Mouse (Mus musculus) midbrain, postnatal 0 days (tissue): ENCODE measurements around the gene Ficd. TPM values are rescaled to one million over a fixed set of nuclear protein-coding genes. Genes with fewer than 3 reads are reported as not detected.
"Not testable (repeated sequence)": the region's sequence is repeated elsewhere in the genome, so short reads cannot be mapped to it uniquely, and the experiment has no call there.

Experiments used
- ATAC-seq: fragments of 200-750 bp; cut with Nextera tagmentation; 2 replicates; pipeline ENCODE4 v1.8.0; 2017; ENCODE audit warnings: moderate number of reproducible peaks, mild to moderate bottlenecking, moderate TSS enrichment, moderate library complexity; ENCODE audit not compliant: low FRiP score
- DNase-seq: peaks from one replicate; pipeline ENCODE4 v3.0.0-alpha.2; 2015; ENCODE audit warnings: low spot score
- H3K27ac ChIP-seq: fragments of 300-500 bp; sonication (generic); 2 replicates; pipeline ENCODE4 v1.5.1; 2014; ENCODE audit warnings: low read depth, mild to moderate bottlenecking, low read length, mixed read lengths
- H3K27me3 ChIP-seq: fragments of 300-500 bp; sonication (generic); 2 replicates; pipeline ENCODE4 v1.6.1; 2014; ENCODE audit warnings: low read length, control low read depth, mixed read lengths; ENCODE audit not compliant: insufficient read depth
- H3K36me3 ChIP-seq: fragments of 300-500 bp; sonication (generic); 2 replicates; pipeline ENCODE4 v1.6.1; 2014; ENCODE audit warnings: low read length, control low read depth, mixed read lengths; ENCODE audit not compliant: insufficient read depth
- H3K4me1 ChIP-seq: fragments of 300-500 bp; sonication (generic); 2 replicates; pipeline ENCODE4 v1.6.1; 2014; ENCODE audit warnings: mild to moderate bottlenecking, control low read depth, antibody characterized with exemption, low read length, mixed read lengths; ENCODE audit not compliant: insufficient read depth
- H3K4me2 ChIP-seq: fragments of 300-500 bp; sonication (generic); 2 replicates; pipeline ENCODE4 v1.6.1; 2014; ENCODE audit warnings: low read depth, mild to moderate bottlenecking, low read length, mixed read lengths; ENCODE audit not compliant: poor library complexity, severe bottlenecking
- H3K4me3 ChIP-seq: fragments of 300-500 bp; sonication (generic); 2 replicates; pipeline ENCODE4 v1.5.1; 2014; ENCODE audit warnings: low read depth, mild to moderate bottlenecking, low read length, moderate library complexity
- H3K9ac ChIP-seq: fragments of 300-500 bp; sonication (generic); replicated peaks from 2 replicates; pipeline ENCODE4 v1.6.1; 2014; ENCODE audit warnings: mild to moderate bottlenecking, low read length, moderate library complexity, mixed read lengths; ENCODE audit not compliant: poor library complexity, severe bottlenecking
- H3K9me3 ChIP-seq: fragments of 300-500 bp; sonication (generic); 2 replicates; pipeline ENCODE4 v1.6.1; 2016; ENCODE audit warnings: low read length, control low read depth
- CTCF ChIP-seq: IDR thresholded peaks from 2 replicates; pipeline ENCODE4 v1.5.1; 2016; ENCODE audit warnings: antibody characterized with exemption, mild to moderate bottlenecking
- WGBS: fragments of 180-500 bp; shearing (Covaris S2); extraction: QIAGEN DNeasy Blood & Tissue Kit; methylation state at CpG from one replicate; pipeline ENCODE4 v1.1.7; 2014; 5-methylcytosine and 5-hydroxymethylcytosine counted together
- polyA plus RNA-seq: library from polyadenylated mRNA; unstranded; fragments of >200 nt; fragmentation: Nextera tagmentation; extraction: Ambion mirVana; gene quantifications from 2 replicates; pipeline ENCODE4 v1.2.1, GENCODE M21; 2015
- total RNA-seq: library from RNA; depleted of rRNA; stranded (reverse); fragments of >200 nt; gene quantifications from 2 replicates; pipeline ENCODE4 v1.2.3, GENCODE M21; 2014

Gene Ficd
- total and polyA plus RNA-seq, 2 experiments from 2014 or later: 9.0 to 11.5 TPM

GRCm38 (mm10) chr5:113780082-113780752 lies 44.6 kb downstream of the Ficd start:
- peaks cover 27% of the 10 kb centered on the region for H3K36me3 ChIP-seq
- TF ChIP-seq CTCF: no peak
- WGBS: 97% methylated on average over 3 of the region's 3 CpGs
- DNase-seq: no peak
- H3K27me3 ChIP-seq: peaks cover 5% of the 10 kb centered on the region; the same call in 1 of the 2 replicates
- no peak overlapping the region for H3K9ac ChIP-seq
- no peak overlapping the region for H3K27ac ChIP-seq
- ATAC-seq: peak; percentile 60
- no peak overlapping the region for H3K4me2 ChIP-seq
- H3K9me3 ChIP-seq: no peaks in the 10 kb centered on the region
- no peak overlapping the region for H3K4me3 ChIP-seq
- H3K4me1 ChIP-seq: no peaks in the 10 kb centered on the region

- Histone ChIP-seq H3K4me3 (no peak overlapping the region), H3K4me1 (no peaks in the 10 kb centered on the region), H3K4me2 (no peak overlapping the region), H3K9me3 (no peaks in the 10 kb centered on the region), H3K27me3 (peaks cover 5% of the 10 kb centered on the region; the same call in 1 of the 2 replicates), H3K9ac (no peak overlapping the region), H3K27ac (no peak overlapping the region), H3K36me3 (peaks cover 24% of the 10 kb centered on the region)
- 89% methylated on average over 5 of the region's 5 CpGs for WGBS
- ATAC-seq (no peak), DNase-seq (no peak)
- TF ChIP-seq CTCF: no peak
Observed at GRCm38 (mm10) chr5:113780763-113781162, 45.2 kb downstream of the Ficd start.

- ATAC-seq (no peak), DNase-seq (no peak)
- no peaks in the 10 kb centered on the region for H3K4me1 ChIP-seq
- H3K27me3 ChIP-seq: peaks cover 5% of the 10 kb centered on the region; the same call in 1 of the 2 replicates
- H3K9ac ChIP-seq: no peak overlapping the region
- no peak overlapping the region for H3K4me2 ChIP-seq
- no peaks in the 10 kb centered on the region for H3K9me3 ChIP-seq
- no peak overlapping the region for H3K27ac ChIP-seq
- H3K4me3 ChIP-seq: no peak overlapping the region
- TF ChIP-seq CTCF: no peak
- H3K36me3 ChIP-seq: peaks cover 19% of the 10 kb centered on the region
- WGBS: 83% methylated on average over 7 of the region's 7 CpGs
Observed at GRCm38 (mm10) chr5:113781254-113781653, 45.7 kb downstream of the Ficd start.

- Histone ChIP-seq H3K36me3 (peaks cover 13% of the 10 kb centered on the region), H3K9me3 (no peaks in the 10 kb centered on the region), H3K4me3 (no peak overlapping the region), H3K27me3 (peaks cover 5% of the 10 kb centered on the region; the same call in 1 of the 2 replicates), H3K9ac (no peak overlapping the region), H3K27ac (no peak overlapping the region), H3K4me2 (no peak overlapping the region), H3K4me1 (no peaks in the 10 kb centered on the region)
- DNase-seq: no peak
- no peak for ATAC-seq
- TF ChIP-seq CTCF: no peak
- WGBS: 76% methylated on average over 7 of the region's 7 CpGs
Observed at GRCm38 (mm10) chr5:113781875-113782274, 46.3 kb downstream of the Ficd start.

- TF ChIP-seq CTCF: no peak
- ATAC-seq: no peak
- Histone ChIP-seq H3K4me1 (no peaks in the 10 kb centered on the region), H3K9me3 (no peaks in the 10 kb centered on the region), H3K4me3 (no peak overlapping the region), H3K27ac (no peak overlapping the region), H3K27me3 (peaks cover 5% of the 10 kb centered on the region; the same call in 1 of the 2 replicates), H3K36me3 (peaks cover 10% of the 10 kb centered on the region), H3K9ac (no peak overlapping the region), H3K4me2 (no peak overlapping the region)
- no peak for DNase-seq
- WGBS: 87% methylated on average over 7 of the region's 7 CpGs
Observed at GRCm38 (mm10) chr5:113782624-113783023, 47.0 kb downstream of the Ficd start.

- Histone ChIP-seq H3K4me1 (no peaks in the 10 kb centered on the region), H3K27ac (no peak overlapping the region)
- WGBS: 23% methylated on average over 12 of the region's 12 CpGs
Observed at GRCm38 (mm10) chr5:113783581-113784001, 48.0 kb downstream of the Ficd start.

GRCm38 (mm10) chr5:113784104-113784503 lies 48.5 kb downstream of the Ficd start:
- 34% methylated on average over 3 of the region's 3 CpGs for WGBS
- H3K4me1 ChIP-seq, DNase-seq: not testable (repeated sequence)

More at GRCm38 (mm10) chr5:113783581-113784001, 48.0 kb downstream of the Ficd start:
- Histone ChIP-seq H3K4me2 (no peak overlapping the region), H3K36me3 (peaks cover 5% of the 10 kb centered on the region), H3K9me3 (no peaks in the 10 kb centered on the region), H3K4me3 (no peak overlapping the region), H3K27me3 (peaks cover 5% of the 10 kb centered on the region; the same call in 1 of the 2 replicates), H3K9ac (no peak overlapping the region)
- no peak for ATAC-seq
- no peak for TF ChIP-seq CTCF
- DNase-seq: peak; percentile 12

More at GRCm38 (mm10) chr5:113784104-113784503, 48.5 kb downstream of the Ficd start:
- H3K4me3 ChIP-seq, H3K9me3 ChIP-seq, ATAC-seq, H3K27ac ChIP-seq, H3K4me2 ChIP-seq, H3K27me3 ChIP-seq, H3K36me3 ChIP-seq, H3K9ac ChIP-seq: not testable (repeated sequence)
